Mouse (Mus musculus) ovary, postnatal 10 days (tissue): ENCODE data around the gene Ago4.

Experiments
- DNase-seq: peaks from one replicate; pipeline ENCODE4 v3.0.0; 2022; ENCODE audit warnings: low spot score

The Ago4 gene

GRCm38 (mm10) chr4:126469334-126469733 lies 63.9 kb downstream of the Ago4 start:
- no peak for DNase-seq

- DNase-seq = no peak
Observed at GRCm38 (mm10) chr4:126468925-126469324, 64.3 kb downstream of the Ago4 start.

GRCm38 (mm10) chr4:126468285-126468901 lies 64.9 kb downstream of the Ago4 start, which contains the start of gene Ago1:
Gene Ago1 (minus strand): TSS chr4:126468583.
- peak; percentile 93 for DNase-seq

DNA sequence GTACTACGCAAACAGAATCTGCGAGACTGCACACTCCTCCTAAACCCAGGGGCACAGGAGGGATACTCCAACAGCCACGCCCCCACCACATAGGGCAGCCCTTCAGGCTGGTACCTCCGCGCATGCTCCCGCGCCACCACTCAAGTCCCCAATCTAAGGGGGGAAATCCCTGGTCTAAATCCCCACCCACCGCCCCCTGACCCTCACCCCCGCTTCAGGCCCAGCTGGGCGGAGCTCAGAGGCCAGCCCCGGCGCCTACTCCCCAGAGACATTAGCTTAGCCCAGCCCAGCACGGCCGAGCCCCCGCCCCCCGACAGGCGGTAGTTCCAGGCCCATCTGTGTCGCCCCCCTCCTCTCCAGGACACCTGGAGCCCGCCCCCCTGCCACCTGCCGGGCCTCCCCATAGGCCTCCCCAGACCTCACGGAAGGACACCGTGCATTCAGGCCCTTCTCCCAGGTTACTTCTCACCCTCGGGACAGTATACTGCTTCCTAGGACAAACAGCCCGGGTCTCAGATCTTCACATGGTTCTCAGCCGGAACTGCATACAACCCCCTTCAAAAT lies 65.5 kb downstream of the Ago4 start:
- DNase-seq = peak; percentile 26

DNA sequence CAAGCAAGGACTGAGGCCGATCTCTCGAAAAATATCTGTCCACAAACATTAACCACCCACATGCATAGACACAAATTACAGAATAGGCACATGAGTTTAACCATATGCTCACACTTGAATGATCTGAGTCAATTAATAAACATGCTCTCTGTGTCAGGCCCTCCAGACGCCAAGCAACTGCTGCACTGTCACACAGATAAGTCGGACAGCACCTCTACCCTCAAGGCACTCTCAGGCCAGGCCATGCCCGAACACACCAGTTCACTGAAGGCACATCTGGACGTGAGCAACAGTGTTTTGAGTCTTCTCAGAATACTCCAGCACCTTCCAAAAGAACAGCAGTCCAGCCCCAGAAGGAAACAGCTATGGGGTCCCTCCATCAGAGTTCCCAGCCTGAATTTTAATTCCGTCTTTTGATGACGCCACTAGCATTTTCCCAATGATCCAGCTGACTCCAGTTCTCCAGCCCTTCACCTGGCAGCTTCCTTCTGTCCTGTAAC lies 67.0 kb downstream of the Ago4 start:
- DNase-seq = no peak

- no peak for DNase-seq
Observed at GRCm38 (mm10) chr4:126465843-126466242, 67.4 kb downstream of the Ago4 start.

- DNase-seq = no peak
Observed at GRCm38 (mm10) chr4:126464892-126465235, 68.4 kb downstream of the Ago4 start.

GRCm38 (mm10) chr4:126464189-126464891 lies 68.9 kb downstream of the Ago4 start:
- no peak for DNase-seq

DNA sequence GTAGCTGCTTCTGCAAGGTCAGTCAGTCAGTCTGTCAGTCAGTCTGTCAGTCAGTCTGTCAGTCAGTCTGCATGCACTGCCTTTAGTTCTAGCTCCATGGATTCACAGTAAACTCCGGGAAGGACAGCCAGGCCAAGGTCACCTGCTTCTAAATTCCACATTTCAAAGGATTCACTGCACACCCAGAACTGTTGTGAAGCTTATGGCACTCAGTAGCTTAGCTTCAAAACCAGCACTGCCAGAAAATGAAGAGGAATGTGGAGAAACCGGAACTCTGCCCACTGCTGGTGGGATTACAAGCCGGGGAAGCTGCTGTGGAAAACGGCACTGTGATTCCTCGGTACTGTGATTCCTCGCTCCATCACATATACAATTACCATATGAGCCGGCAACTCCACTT lies 77.8 kb downstream of the Ago4 start:
- DNase-seq = no peak

DNA sequence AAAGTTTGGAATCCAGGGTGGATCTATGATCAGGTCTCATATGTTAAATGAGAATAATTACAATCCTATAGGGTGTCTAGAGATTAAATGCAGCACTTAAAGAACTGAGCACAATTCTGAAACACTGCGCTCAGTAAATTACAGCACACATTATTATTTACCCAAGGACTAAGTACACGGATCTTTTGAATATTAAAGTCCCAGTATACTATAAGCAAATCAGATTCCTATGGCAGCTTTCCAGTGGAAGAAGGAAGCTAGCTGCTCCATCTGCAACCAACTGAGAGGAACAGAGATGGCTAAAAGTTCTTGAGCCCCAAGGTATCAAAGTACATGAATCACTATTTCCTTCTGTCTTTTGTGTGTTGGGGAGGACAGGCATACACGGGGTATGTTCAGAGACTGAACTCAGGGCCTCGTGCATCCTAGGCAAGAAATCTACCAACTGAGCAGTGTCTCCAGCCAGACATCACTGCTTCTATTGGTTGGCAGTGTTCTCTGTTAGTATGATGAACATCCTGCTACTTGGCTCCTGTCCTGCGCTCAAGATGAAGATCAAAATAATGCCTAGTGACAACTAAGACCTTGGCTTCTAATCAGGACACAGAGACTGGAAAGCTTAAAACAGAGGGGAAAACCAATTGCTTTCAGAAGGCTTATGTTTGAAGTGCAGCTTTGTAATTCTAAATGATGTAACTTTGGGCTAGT lies 78.6 kb downstream of the Ago4 start:
- DNase-seq = no peak

DNA sequence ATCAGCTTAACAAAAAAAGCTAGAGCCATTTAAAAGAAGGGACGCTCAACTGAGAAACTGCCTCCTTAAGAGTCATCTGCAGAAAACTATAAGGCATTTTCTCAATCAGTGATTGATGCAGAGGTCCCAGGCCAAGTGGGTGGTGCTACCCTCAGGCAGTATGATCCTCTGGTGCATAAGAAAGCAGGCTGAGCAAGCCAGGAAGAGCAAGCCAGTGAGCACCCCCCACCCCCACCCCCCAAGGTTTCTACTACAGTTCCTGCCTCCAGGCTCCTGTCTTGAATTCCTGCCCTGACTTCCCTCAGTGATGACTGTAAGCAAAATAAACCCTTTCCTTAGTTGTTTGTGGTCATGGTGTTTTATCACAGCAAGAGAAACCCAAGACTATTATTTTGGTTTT lies 83.0 kb downstream of the Ago4 start:
- DNase-seq = no peak

GRCm38 (mm10) chr4:126447126-126447525 lies 86.1 kb downstream of the Ago4 start:
- DNase-seq = no peak

DNA sequence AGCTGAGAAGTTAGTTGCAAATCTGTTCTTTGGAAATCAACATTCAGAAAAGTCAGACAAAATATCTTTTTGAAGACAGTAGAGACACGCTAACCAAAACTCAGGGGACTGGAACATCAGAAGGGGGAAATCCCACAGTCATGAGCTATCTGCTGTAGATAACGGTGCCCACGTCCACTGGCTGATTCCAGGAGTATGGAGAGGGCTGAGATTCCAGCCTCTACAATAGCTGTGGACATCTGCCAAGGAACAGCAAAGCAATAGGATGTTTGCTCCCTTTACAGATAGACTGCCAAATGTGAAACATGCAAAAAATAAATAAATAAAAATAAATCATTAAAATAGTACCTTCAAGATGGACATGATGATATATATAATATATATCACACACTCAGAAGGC lies 88.7 kb downstream of the Ago4 start:
- no peak for DNase-seq
